Mouse (Mus musculus): ENCODE data around the gene Tom1l1. TPM values are rescaled to one million over a fixed set of nuclear protein-coding genes. Genes with fewer than 3 reads are reported as not detected.
"Not testable (repeated sequence)": the region's sequence is repeated elsewhere in the genome, so short reads cannot be mapped to it uniquely, and the experiment has no call there.

The Tom1l1 gene
- 7.9 and 10.2 TPM in 2 replicates for total RNA-seq (2015)
- total RNA-seq (2017) = 9.8 and 15.6 TPM in 2 replicates

DNA sequence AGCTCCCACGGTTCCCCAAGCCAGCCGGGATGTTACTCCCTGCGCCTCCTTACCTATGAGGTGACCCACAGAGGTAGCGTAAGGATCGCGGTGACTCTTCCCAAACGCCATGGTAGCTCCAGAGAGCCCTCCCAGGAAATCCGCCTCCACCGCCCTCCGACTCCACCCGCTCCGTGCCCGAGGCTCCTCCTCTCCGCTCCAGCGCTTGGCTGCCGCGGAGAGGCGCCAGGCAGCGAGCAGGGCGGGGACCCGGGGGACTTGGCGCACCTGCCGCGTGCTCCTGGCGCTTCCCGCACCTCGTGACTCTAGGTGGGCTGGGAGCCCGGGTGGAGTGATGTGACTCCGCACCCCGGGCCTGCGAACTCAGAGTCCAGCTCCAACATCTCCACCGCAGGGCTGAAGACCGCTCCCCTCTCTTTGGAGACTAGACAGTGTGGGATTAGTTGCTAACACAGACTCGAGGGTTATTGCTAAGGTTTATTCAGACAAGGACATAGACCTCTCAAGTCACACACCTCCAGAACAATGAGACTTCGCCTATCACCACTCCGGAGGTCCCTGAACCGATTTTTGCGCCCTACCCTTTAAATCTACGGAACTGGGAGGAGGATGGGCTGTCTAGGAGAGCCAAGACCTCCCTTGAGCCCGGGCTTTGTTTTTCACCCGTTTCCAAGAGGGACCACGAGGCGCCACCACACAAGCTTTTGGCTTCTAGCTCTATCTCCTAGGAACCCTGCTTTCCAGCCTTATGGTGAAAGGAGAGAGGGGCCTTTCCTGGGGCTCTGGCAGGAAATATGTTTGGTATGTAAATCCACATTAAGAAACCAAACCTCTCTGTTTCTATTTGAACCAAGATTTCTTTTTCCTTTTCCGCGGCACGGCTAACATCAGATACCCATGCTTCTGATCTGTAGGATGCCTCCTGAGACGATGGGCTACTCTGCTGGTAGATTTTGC is at the start of gene Tom1l1:
Tom1l1 (minus strand) TSS at position 907 of the 957 bp plus-strand sequence.
- ATAC-seq (replicated peaks; ENCODE audit: poor library complexity) = peak; percentile 91

DNA sequence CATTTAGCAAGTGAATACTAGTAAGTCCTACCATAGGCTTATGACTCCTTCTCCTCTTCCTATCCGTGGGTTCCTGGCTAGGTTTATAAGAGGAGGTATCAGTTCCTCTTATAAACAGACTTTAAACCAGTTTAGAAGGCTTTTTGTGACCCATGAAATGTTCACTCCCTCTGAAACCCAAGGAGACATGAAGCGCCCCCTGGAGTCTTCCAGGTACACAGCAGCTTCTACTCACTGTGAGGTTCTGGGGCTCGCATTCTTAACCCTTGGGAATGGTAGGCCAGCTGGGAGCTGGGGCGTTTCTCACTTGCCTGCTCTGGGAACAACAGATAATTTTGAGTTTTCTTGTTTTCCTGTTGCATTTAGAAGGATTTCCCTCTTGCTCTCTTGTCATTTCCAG is 45.4 kb upstream of the Tom1l1 start:
- ATAC-seq (replicated peaks; ENCODE audit: poor library complexity) = peak; percentile 66

DNA sequence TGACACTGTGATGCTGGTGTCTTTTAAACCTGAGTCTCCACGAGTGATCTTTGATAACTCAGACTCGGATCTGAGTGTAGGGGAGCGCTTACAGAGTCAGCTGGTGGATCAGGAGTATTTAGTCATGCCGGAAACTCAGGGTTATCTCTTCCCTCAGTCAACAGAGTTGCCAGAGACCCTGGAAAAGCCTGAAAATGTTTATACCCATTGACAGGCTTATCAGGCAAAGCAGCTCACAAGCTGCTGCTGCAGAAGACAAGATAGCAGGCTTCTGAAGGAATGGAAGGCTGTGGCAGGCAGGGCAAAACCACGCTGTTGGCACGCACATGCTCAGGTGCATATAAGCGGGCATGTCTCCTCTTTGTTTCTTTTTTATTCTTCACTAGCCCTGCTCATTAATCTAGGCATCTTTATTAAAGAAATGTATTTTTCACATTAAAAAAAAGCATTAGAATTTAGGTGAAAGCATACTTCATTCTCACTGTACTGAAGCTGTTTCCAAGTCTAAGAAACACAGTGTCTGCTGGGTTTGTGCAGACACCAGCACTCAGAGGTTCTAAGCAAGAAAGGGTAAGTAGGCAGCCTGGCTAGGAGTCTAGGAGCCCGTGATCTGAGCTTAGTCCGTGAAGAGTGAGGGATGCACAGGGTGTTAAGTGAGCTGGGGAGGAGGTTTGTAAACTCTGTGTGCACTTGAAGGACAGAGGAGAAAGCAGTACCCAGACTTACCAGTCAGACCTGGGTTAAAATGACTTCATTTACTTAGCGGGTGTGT is 39.4 kb upstream of the Tom1l1 start:
- peak; percentile 94 for ATAC-seq (replicated peaks; ENCODE audit: poor library complexity)

DNA sequence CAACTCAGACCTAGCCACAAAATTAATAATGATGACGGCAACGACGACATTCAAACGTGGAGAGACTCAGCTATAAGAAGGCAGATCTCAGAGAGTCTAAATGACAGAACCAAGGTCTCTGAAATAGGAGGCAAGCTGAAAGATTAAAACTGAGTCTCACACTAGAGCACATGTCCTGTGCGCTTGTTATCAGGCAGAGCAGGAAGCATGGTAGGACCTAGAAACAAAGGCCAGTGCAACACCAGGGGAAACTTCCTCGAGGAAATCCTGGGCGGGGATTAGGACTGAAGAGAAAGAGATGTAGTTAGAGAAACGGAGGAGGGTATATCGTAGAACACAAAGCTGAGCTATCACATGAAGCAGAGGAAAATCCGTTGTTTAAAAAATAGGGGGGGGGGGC is 38.6 kb upstream of the Tom1l1 start:
- ATAC-seq (replicated peaks; ENCODE audit: poor library complexity) = peak; percentile 38

DNA sequence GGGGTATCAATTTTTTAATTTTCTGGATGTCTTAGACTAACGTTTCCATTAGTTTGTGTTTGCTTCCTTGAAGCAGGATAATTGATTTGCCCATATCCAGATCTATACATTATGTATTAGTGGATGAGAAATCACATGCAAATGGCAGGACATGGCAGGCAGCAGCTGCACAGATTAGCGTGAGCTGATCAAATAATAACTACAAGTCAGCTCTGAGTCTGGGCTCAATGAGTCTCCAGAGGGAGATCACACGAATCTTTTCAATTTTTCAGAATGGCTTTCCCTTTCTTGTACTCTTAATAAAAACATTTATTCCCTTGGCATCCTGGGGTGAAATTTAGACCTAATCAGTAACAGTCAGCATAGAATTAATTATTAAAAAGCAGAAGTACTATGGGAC is 34.1 kb upstream of the Tom1l1 start:
- ATAC-seq (replicated peaks; ENCODE audit: poor library complexity) = no peak

DNA sequence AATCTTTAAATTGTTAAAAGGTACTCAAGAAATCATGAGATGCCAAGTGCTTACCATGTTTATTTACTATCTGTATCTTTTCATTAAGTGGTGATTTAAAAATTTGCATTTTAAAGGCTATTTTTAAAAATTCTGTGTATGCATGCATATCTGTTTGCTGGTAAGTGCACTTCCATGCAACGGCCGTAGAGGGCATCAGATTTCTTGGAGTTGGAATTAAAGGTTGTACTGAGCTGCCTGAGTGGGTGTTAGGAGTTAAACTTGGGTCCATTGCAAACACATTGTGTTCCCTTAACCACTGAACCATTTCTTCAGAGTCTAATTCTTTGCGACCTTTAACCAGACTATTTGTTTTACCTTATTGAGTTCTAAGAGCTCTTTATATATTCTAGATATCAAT is 29.6 kb upstream of the Tom1l1 start:
- ATAC-seq (replicated peaks; ENCODE audit: poor library complexity) = no peak

DNA sequence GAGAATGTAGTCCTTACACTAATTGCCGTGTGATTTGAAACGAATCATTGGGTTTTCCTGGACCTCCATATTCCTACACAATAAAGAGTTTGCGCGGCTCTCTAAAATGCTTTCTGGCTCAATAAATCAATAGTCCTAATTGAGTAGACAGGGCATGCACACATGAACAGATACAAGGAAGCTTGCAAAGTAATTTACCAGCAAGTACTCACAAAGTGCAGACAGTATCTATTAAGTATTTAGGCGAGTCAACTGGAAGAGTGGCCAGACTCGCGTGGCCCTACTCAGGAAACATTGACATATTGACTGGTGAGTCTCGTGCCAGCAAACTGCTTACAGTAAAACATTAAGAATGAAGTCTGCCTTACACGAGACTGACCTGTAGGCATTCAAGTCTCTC is 23.4 kb upstream of the Tom1l1 start:
- no peak for ATAC-seq (replicated peaks; ENCODE audit: poor library complexity)

DNA sequence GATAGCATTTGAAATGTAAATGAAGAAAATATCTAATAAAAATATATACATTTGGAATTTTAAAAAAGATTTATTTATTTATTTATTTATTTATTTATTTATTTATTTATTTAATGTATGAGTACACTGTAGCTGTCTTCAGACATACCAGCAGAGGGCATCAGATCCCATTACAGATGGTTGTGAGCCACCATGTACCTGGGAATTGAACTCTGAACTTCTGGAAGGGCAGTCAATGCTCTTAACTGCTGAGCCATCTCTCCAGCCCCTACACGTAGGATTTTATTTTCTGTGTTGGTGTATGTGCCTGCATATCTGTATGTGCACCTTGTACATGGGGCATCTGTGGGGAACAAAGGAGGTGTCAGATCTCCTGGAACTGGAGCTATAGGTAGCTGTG is 19.0 kb upstream of the Tom1l1 start:
- not testable (repeated sequence) for ATAC-seq (replicated peaks; ENCODE audit: poor library complexity)

DNA sequence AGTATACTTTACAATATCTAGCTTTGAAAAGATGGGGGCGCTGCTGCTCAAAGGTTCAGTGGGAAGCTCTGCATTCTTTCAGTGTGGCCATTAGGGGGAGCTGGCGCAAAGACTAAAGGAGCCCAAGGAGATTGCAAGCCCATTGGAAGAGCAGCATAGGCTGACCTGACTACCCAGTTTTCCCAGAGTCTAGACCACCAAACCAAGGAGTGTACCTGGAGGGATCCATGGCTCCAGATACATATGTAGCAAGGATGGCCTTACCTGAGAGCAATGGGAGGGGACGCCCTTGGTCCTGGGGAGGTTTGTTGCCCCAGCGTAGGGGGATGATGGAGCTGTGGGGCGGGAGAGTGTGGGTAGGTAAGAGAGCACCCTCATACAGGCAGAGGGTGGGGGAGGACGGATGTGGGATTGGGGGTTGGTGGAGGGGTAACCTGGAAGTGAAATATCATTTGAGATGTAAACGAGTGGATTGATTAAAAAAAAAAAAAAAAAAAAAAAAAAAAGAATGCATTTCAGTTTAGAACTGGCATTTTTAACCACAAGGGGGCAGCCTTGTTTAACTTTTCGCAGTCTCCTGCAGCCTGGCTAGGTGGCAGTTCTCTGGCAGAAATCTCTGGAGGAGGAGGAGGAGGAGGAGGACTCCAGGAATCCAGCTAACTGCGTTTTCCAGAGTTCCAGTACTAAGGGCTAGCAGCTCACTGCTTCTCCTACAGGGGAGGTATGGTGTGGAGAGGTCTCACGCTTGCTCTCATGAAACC is 9.5 kb upstream of the Tom1l1 start:
- ATAC-seq (replicated peaks; ENCODE audit: poor library complexity) = peak; percentile 99

DNA sequence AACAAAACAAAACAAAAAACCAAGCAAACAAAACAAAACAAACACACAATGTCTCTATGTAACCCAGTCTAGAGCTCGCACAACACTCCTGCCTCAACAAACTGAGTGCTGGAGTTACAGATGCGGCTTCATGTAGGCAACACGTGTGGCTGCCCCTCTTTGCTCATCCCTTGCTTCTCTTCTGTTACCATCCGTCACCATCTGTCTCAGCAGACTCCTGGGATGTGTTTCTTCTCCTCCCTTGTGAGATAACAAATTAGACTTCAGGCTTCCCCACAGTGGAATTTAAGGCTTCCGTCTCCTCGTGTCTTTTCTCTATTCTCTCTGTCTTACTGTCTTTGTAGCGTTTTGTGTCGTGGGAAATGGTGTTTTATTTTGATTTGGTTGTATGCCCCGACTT is 7.6 kb upstream of the Tom1l1 start:
- no peak for ATAC-seq (replicated peaks; ENCODE audit: poor library complexity)

DNA sequence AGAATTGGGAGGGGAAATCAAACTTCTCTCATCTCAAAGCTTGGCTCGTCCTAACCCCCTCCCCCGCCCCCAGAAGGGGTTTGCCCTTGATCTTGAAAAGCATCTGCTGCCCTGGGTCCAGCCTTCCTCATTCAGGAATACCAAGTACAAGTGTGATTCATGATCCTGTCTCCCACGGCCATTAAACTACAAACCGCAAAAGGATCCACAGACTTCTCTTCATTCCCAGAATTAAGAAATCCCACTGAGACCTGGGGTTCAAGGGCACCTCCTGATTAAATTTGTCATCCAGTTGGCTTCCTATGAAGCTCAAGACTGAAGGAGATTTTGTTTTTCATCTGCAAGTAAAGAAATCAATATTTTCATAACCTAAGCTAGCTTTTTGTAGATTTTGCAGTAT is 6.0 kb upstream of the Tom1l1 start:
- ATAC-seq (replicated peaks; ENCODE audit: poor library complexity) = no peak

DNA sequence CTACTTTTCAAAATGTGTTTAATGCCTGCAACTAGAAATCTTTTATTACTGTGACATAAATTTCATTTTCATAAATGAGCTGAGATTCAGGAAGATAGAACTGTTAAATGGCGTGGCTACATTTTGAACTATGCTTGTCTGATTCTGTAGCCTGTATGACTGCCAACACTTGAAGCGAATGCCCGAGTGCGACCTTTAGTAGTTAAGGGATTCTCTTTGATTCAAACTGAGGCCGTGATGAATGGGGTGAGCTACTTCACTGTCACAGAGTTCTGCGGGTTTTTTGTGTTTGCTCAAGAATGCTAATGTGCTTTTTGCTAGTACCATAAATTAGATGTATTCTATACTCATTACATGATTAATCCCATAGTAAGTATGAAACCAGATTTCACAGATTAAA is 2.2 kb upstream of the Tom1l1 start:
- ATAC-seq (replicated peaks; ENCODE audit: poor library complexity) = no peak

DNA sequence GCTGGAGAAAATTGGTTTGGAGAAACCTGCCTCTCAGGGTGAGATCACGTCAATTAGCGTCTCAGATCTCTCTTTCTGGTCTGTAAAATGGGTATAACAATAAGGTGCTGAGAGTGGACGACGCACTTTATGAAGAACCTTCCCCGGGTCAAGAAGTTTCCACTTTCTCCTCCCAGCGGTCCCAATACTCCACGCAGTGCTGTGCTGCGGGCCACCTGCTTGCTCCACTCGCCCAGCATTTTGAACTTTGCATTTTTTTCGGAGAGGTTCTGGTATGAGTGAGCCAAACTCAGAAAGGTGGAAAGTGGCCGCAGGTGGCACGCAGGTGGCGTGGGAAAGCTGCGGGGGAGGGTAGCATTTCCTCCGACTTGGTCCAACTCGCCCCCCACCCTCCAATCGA is 1.1 kb downstream of the Tom1l1 start:
- ATAC-seq (replicated peaks; ENCODE audit: poor library complexity) = peak; percentile 23; the same call in 1 of the 2 replicates

DNA sequence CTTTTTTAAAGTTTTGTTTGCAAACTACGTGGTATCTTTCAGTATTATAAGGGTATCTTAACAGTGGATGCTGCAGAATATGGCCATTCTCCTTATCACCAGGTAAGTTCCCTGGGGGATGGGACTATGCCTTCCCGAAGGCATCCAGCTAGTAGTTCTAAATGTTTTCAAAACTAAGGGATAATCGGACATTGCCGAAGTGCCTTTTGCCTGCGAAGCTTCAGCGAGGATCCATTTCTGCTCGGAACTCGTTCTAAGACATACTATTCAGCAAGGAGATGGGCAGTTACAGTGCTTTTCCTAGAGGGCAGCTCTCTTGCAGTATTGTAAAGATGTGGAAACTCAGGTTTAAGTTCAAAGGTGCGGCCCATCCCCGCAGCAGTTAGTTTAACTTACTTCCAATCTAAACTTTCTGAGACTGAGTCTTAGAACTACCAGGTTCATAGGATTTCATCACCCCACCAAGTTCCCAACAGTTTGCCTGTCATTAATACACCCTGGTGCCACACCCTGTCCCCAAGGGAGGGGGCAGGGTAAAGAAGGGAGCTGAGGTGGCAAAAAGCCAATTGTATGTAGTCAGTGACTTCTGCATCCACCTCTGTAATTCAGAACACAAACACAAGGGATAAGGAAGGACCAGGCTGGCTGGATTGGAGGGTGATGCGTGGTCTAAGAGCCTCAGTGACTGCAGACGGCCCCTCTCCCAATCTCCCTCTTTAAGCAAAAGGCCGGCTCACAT is 1.7 kb downstream of the Tom1l1 start:
- peak; percentile 66 for ATAC-seq (replicated peaks; ENCODE audit: poor library complexity)

DNA sequence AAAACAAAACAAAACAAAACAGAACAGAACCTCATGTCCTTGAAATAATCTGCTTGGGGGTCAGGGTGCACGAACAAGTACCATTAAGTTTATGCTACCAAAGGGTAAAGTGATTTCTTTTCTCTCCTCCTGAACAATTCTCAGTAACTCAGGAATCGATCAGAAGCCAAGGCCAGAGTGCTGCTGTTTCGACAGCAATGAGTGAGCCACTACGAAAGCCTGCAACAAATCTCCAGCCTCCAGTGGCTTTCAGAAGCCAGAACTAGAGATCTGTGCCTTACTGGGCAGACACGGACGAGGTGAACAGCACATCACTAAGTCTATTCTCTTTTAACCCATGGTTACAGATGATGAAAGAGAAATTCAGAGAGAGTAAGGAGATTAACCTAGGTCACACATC is 3.0 kb downstream of the Tom1l1 start:
- ATAC-seq (replicated peaks; ENCODE audit: poor library complexity) = no peak

DNA sequence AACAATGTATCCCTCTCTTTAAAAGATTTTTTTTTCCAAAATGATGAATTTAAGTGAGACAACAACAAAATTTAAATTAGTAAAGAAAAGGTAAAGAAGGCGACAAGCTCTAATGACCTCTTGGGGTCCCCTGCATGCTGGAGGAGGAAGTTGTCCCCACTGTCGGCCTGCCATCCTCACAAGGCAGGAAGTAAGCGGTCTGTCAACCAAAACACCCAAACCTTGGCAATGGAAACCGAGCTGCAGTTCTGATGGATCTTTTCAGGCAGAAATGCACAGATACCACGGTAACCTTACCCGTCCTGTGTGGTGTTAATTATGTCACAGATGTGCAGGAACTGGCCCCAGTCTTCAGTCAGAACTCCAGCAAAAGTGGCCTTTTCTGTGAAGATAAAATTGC is 3.4 kb downstream of the Tom1l1 start:
- ATAC-seq (replicated peaks; ENCODE audit: poor library complexity) = 0 out of 2 replicates have a peak, but pooled peaks have one; percentile 23

DNA sequence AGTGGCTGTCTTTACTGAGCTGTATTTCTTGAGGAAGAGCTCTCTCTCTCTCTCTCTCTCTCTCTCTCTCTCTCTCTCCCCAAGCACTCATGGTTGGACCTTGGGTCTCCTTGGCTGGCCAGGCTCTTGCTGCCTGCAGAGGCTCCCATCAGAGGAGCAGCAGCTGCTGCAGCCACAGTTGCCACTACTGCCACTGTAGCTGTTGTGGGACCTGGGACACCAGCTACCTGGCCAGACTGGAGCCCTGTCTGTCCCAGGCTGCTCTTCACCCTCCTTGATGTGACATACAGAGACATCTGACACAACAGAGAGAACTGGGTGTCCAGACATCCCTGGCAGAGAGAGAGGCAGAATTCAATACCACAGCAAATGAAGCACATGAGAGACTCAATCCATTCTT is 7.0 kb downstream of the Tom1l1 start:
- no peak for ATAC-seq (replicated peaks; ENCODE audit: poor library complexity)

DNA sequence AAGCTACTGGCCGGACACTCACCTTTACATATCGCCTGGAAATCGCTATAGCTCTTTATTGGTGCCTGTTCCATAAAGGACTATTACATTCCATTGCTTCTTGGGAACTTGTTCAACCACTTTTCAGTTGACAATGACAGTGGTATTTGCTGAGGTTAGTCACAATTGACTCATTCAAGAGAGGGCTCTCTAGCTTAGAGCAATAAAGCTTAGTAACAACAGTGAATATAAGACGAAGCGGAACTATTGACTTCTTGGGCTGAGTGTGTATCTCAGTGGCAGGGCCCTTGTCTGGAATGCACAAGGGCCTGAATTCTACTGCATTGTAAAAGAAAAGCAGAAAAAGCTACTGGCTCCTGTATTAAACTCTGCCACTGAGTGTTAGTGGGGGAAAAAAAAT is 9.6 kb downstream of the Tom1l1 start:
- ATAC-seq (replicated peaks; ENCODE audit: poor library complexity) = no peak

DNA sequence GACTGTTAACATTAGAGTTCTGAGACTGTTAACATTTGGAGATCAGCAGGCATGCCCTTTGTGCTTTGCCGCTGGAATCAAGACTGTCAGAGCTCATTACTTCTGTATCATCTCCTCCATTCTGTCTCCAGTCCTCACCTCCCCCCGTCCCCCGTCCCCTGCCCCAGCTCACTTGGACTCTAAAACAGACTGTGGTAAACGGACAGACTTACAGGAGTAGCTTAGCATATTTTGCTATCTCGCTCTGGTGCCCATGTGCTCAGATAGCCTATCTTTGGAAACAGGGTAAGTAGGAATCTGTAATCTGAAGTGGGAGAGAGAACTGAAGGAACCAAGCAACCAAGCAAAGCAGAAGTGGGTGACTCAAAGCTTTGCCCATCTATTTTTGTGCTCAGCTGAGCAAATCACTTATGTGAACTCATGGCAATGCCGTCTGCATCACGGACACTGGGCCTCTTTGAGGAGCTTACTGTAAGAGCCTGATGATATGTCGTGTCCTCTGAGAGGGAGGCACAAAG is 10.3 kb downstream of the Tom1l1 start:
- ATAC-seq (replicated peaks; ENCODE audit: poor library complexity) = no peak

DNA sequence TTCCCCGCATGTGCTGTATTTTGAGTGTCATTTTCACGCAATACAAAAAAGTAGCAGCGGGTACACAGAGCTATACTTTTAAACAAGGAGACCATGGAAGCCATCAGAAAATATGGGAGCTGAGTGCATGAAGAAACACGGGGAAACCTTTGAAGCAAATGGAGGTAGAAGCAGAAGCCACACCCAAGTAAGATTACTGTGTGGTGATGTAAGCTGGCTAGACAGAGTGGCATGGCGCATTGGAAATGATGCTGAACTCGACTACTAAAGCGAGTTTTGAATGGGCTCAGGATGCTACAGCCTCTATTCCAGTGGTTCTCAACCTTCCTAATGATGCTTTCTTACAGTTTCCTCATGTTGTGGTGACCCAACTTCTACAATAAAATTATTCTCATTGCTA is 11.1 kb downstream of the Tom1l1 start:
- no peak for ATAC-seq (replicated peaks; ENCODE audit: poor library complexity)

Measured in megakaryocyte progenitor cell, adult 5-6 weeks (primary cell).